Mouse (Mus musculus): ENCODE data around the gene Cd247. TPM values are rescaled to one million over a fixed set of nuclear protein-coding genes. Genes with fewer than 3 reads are reported as not detected.
A peak's percentile ranks its signal among the peaks of the same experiment; 100 is the strongest.

The Cd247 gene
- polyA plus RNA-seq, 1 experiment from 2014 or later = 0.99 TPM

- Histone ChIP-seq H3K4me1 (peaks cover 23% of the 10 kb centered on the region), H3K9me3 (replicated peaks) (no peaks in the 10 kb centered on the region), H3K27me3 (peaks cover 66% of the 10 kb centered on the region), H3K4me3 (replicated peaks) (no peak overlapping the region), H3K36me3 (no peaks in the 10 kb centered on the region), H3K9ac (no peak overlapping the region), H3K4me2 (replicated peaks) (no peak overlapping the region), H3K27ac (replicated peaks) (no peak overlapping the region)
- no peak for ATAC-seq (ENCODE audit: insufficient number of reproducible peaks, low FRiP score, low TSS enrichment, low read depth)
- WGBS = 58% methylated on average over 3 of the region's 3 CpGs
These were observed 55.1 kb downstream of the Cd247 start for GRCm38 (mm10) chr1:165843586-165843985.

DNA sequence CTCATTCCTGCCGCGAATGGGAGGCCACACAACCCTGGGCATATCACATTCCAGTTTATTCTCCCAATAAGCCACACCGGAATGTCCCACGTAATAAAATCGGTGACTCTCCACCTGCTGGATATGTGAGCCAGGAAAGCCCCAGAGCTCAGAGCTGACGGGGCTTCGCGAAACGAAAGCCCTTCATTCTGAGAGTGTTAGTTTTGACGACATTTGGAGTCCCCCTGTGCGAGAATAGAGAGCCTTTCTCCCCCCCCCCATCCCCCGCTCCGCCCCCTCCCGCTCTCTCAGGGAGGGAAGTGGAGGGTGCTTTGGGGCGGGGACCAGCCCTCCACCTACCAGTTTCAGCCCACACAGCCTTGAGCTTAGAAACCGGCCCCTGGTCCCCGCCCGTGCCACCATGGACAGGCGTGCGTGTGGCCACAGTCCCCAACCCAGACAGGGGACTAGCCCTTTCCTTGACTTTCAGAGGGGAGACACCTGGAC, 56.0 kb downstream of the Cd247 start:
- H3K4me3 ChIP-seq (replicated peaks) = peak overlapping the region; percentile 50
- no peak; the same call in 1 of the 2 replicates for ATAC-seq (ENCODE audit: insufficient number of reproducible peaks, low FRiP score, low TSS enrichment, low read depth)
- H3K27ac ChIP-seq (replicated peaks) = no peak overlapping the region
- 2% methylated on average over 19 of the region's 20 CpGs for WGBS
- peak overlapping the region; percentile 99 for H3K4me2 ChIP-seq (replicated peaks)
- H3K27me3 ChIP-seq = peaks cover 58% of the 10 kb centered on the region
- H3K4me1 ChIP-seq = peaks cover 23% of the 10 kb centered on the region
- H3K36me3 ChIP-seq = no peaks in the 10 kb centered on the region
- no peaks in the 10 kb centered on the region for H3K9me3 ChIP-seq (replicated peaks)
- H3K9ac ChIP-seq = 0 out of 2 replicates have a peak overlapping the region, but pooled peaks have one; percentile 15

GRCm38 (mm10) chr1:165844956-165845355, 56.5 kb downstream of the Cd247 start:
- Histone ChIP-seq H3K4me3 (replicated peaks) (peak overlapping the region; percentile 50), H3K27me3 (peaks cover 54% of the 10 kb centered on the region)
- WGBS = under 1% methylated on average over 26 of the region's 26 CpGs

DNA sequence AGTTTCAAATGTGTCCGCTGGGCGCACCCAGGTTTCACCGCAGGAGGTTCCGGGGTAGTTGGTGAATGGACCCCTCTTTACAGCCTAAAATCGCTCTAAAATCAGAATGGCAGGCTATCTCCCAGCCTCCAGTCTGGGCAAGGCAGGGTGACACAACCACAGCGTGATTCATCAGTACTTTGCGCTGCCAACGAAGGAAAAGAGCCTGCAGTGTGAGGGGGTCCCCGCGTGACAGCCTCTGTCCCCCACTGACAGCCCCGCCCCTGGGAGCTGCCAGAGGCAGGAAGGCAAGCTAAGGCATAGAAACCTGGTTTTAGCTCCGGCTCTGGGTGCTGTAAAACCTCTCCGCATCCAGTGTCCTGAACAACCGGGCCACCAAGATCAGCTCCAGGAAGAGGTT, 56.9 kb downstream of the Cd247 start:
- Histone ChIP-seq H3K27ac (replicated peaks) (no peak overlapping the region), H3K4me3 (replicated peaks) (peak overlapping the region; percentile 50), H3K4me2 (replicated peaks) (peak overlapping the region; percentile 99), H3K9me3 (replicated peaks) (no peaks in the 10 kb centered on the region), H3K9ac (0 out of 2 replicates have a peak overlapping the region, but pooled peaks have one; percentile 15), H3K36me3 (no peaks in the 10 kb centered on the region), H3K27me3 (peaks cover 50% of the 10 kb centered on the region), H3K4me1 (peaks cover 23% of the 10 kb centered on the region)
- ATAC-seq (ENCODE audit: insufficient number of reproducible peaks, low FRiP score, low TSS enrichment, low read depth) = no peak
- 3% methylated on average over 14 of the region's 14 CpGs for WGBS

More at GRCm38 (mm10) chr1:165844956-165845355, 56.5 kb downstream of the Cd247 start:
- 0 out of 2 replicates have a peak overlapping the region, but pooled peaks have one; percentile 15 for H3K9ac ChIP-seq
- H3K36me3 ChIP-seq = no peaks in the 10 kb centered on the region
- peak overlapping the region; percentile 99 for H3K4me2 ChIP-seq (replicated peaks)
- no peak overlapping the region for H3K27ac ChIP-seq (replicated peaks)
- no peak; the same call in 1 of the 2 replicates for ATAC-seq (ENCODE audit: insufficient number of reproducible peaks, low FRiP score, low TSS enrichment, low read depth)
- H3K9me3 ChIP-seq (replicated peaks) = no peaks in the 10 kb centered on the region
- H3K4me1 ChIP-seq = peaks cover 23% of the 10 kb centered on the region

GRCm38 (mm10) chr1:165848417-165848816, 59.9 kb downstream of the Cd247 start:
- ATAC-seq (ENCODE audit: insufficient number of reproducible peaks, low FRiP score, low TSS enrichment, low read depth) = no peak
- no peak overlapping the region for H3K27ac ChIP-seq (replicated peaks)
- H3K36me3 ChIP-seq = no peaks in the 10 kb centered on the region
- no peak overlapping the region for H3K4me2 ChIP-seq (replicated peaks)
- H3K4me1 ChIP-seq = peaks cover 15% of the 10 kb centered on the region
- H3K9ac ChIP-seq = no peak overlapping the region
- peaks cover 25% of the 10 kb centered on the region for H3K27me3 ChIP-seq
- no peak overlapping the region for H3K4me3 ChIP-seq (replicated peaks)
- 65% methylated on average over 8 of the region's 8 CpGs for WGBS
- H3K9me3 ChIP-seq (replicated peaks) = no peaks in the 10 kb centered on the region

GRCm38 (mm10) chr1:165848881-165849280, 60.4 kb downstream of the Cd247 start:
- Histone ChIP-seq H3K9ac (no peak overlapping the region), H3K4me2 (replicated peaks) (no peak overlapping the region), H3K4me1 (peaks cover 15% of the 10 kb centered on the region), H3K27me3 (peaks cover 22% of the 10 kb centered on the region), H3K4me3 (replicated peaks) (no peak overlapping the region), H3K27ac (replicated peaks) (no peak overlapping the region), H3K9me3 (replicated peaks) (no peaks in the 10 kb centered on the region), H3K36me3 (no peaks in the 10 kb centered on the region)
- no peak for ATAC-seq (ENCODE audit: insufficient number of reproducible peaks, low FRiP score, low TSS enrichment, low read depth)
- 52% methylated on average over 4 of the region's 4 CpGs for WGBS

DNA sequence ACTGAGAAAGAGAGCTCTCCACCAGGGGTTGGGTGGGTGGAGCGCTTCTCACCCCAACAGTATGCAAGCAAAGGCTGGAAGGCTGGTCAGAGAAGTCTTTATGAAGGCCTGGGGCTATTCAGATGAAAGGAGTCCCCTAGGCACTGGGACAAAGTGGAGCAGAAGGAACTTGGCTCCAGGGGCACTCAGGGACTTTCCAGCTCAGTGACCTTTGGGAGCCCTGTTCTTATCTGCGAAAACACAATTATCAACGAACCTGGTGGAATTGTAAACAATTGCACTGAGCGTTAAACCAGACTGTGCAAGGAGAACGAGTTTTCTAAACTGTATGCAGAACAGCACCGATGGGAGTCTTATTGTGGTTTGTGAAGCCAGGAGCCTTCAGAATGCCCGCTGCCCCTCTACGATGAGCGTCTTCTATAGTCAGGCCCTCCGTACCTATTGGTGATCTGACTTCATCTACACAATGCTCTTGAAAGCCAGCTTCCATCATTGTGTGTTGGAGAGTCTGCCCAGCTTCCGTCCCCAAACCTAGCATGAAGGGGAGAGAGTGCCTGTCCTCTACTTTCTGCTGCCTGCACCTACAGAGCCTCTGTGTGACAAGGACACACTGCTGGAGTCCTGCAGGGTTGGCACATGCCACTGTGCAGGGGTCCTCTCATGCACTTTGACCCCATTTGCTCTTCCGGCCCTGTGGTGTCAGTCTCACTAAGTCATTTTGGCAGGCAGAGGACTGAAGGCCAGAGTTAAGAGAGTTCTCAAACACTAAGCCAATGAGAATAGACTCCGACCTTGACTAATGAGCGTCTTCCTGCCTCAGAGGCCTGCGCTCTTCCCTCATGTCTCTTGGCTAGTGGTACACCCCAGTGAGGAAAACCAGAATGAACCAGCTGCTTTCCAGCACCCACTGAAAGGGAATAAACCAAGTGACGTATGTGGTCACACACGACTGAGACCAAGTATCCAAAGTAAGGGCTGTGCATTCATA, 61.3 kb downstream of the Cd247 start:
- Histone ChIP-seq H3K4me1 (peaks cover 8% of the 10 kb centered on the region), H3K27ac (replicated peaks) (no peak overlapping the region), H3K27me3 (peaks cover 21% of the 10 kb centered on the region), H3K36me3 (no peaks in the 10 kb centered on the region), H3K9ac (no peak overlapping the region), H3K9me3 (replicated peaks) (no peaks in the 10 kb centered on the region), H3K4me3 (replicated peaks) (no peak overlapping the region), H3K4me2 (replicated peaks) (no peak overlapping the region)
- no peak for ATAC-seq (ENCODE audit: insufficient number of reproducible peaks, low FRiP score, low TSS enrichment, low read depth)
- 78% methylated on average over 17 of the region's 17 CpGs for WGBS

- Histone ChIP-seq H3K27me3 (peaks cover 6% of the 10 kb centered on the region; the same call in 1 of the 2 replicates), H3K4me3 (replicated peaks) (no peak overlapping the region), H3K27ac (replicated peaks) (no peak overlapping the region), H3K9me3 (replicated peaks) (no peaks in the 10 kb centered on the region), H3K4me1 (no peaks in the 10 kb centered on the region), H3K4me2 (replicated peaks) (no peak overlapping the region), H3K9ac (no peak overlapping the region), H3K36me3 (no peaks in the 10 kb centered on the region)
- no peak for ATAC-seq (ENCODE audit: insufficient number of reproducible peaks, low FRiP score, low TSS enrichment, low read depth)
- 53% methylated on average over 5 of the region's 5 CpGs for WGBS
These were observed 63.6 kb downstream of the Cd247 start for GRCm38 (mm10) chr1:165852131-165852530.

GRCm38 (mm10) chr1:165853131-165853721, 64.7 kb downstream of the Cd247 start:
- WGBS = 44% methylated on average over 4 of the region's 4 CpGs
- no peak overlapping the region for H3K4me3 ChIP-seq (replicated peaks)
- H3K9ac ChIP-seq = no peak overlapping the region
- no peak overlapping the region for H3K4me2 ChIP-seq (replicated peaks)
- no peaks in the 10 kb centered on the region for H3K4me1 ChIP-seq
- no peaks in the 10 kb centered on the region for H3K36me3 ChIP-seq
- no peak overlapping the region for H3K27ac ChIP-seq (replicated peaks)
- peaks cover 2% of the 10 kb centered on the region; the same call in 1 of the 2 replicates for H3K27me3 ChIP-seq
- no peak for ATAC-seq (ENCODE audit: insufficient number of reproducible peaks, low FRiP score, low TSS enrichment, low read depth)
- no peaks in the 10 kb centered on the region for H3K9me3 ChIP-seq (replicated peaks)

DNA sequence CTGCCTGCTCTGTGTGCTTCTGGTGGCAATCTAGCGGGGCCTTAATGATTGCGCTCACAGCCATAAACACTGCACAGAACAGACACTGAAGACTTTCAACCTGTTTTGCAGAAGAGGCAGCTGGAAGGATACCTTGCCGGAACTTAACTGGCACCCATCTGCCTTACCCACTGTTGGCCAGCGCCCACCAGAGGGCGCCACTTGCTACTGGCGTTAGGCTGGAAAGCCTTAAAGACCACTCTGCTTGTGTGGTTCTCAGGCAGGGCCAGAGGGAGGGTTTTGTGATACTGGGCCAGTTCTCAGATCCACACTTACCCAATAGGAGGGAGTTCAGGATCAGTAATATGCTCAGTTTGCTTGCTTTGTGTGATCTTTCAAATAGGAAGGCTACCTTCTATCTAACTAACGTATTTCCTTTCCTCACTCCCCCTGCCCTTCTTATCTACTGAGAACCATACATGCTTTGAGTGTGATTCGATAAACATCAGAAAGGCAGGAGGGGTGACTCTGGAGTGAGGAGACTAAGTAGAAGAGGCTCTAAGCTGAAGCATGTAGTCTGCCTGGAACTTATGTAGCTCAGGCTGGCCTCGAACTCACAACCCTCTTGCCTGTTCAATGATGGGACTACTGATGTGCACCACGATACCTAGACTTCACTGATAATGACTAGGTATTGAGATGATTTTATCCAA, 65.4 kb downstream of the Cd247 start:
- Histone ChIP-seq H3K4me3 (replicated peaks) (no peak overlapping the region), H3K27me3 (peaks cover 2% of the 10 kb centered on the region; the same call in 1 of the 2 replicates), H3K9me3 (replicated peaks) (no peaks in the 10 kb centered on the region), H3K36me3 (no peaks in the 10 kb centered on the region), H3K4me2 (replicated peaks) (no peak overlapping the region), H3K4me1 (no peaks in the 10 kb centered on the region), H3K9ac (no peak overlapping the region), H3K27ac (replicated peaks) (no peak overlapping the region)
- no peak for ATAC-seq (ENCODE audit: insufficient number of reproducible peaks, low FRiP score, low TSS enrichment, low read depth)
- 62% methylated on average over 10 of the region's 10 CpGs for WGBS
